Mouse (Mus musculus) limb, embryonic 13.5 days (tissue): ENCODE results near the gene Tnrc6a. TPM values are rescaled to one million over a fixed set of nuclear protein-coding genes. Genes with fewer than 3 reads are reported as not detected.

Experiments used
- ATAC-seq: fragments of 200-750 bp; cut with Nextera tagmentation; 2 replicates; pipeline ENCODE4 v1.8.0; 2017; ENCODE audit warnings: low read depth, moderate number of reproducible peaks, moderate TSS enrichment; ENCODE audit not compliant: low FRiP score
- H3K27ac ChIP-seq: fragments of 300-500 bp; sonication (generic); 2 replicates; pipeline ENCODE4 v1.5.1; 2015; ENCODE audit warnings: inconsistent platforms, mild to moderate bottlenecking, moderate library complexity
- H3K27me3 ChIP-seq: fragments of 300-500 bp; sonication (generic); 2 replicates; pipeline ENCODE4 v1.6.1; 2015; ENCODE audit warnings: mild to moderate bottlenecking, inconsistent platforms
- H3K36me3 ChIP-seq: fragments of 300-500 bp; sonication (generic); 2 replicates; pipeline ENCODE4 v1.6.1; 2015; ENCODE audit warnings: inconsistent platforms, mild to moderate bottlenecking, moderate library complexity
- H3K4me1 ChIP-seq: fragments of 300-500 bp; sonication (generic); 2 replicates; pipeline ENCODE4 v1.6.1; 2015; ENCODE audit warnings: inconsistent platforms
- H3K4me2 ChIP-seq: fragments of 300-500 bp; sonication (generic); replicated peaks from 2 replicates; pipeline ENCODE4 v1.6.1; 2015; ENCODE audit warnings: inconsistent platforms, mild to moderate bottlenecking, moderate library complexity
- H3K4me3 ChIP-seq: fragments of 300-500 bp; sonication (generic); 2 replicates; pipeline ENCODE4 v1.5.1; 2015; ENCODE audit warnings: moderate library complexity, mild to moderate bottlenecking, inconsistent platforms
- H3K9ac ChIP-seq: fragments of 300-500 bp; sonication (generic); 2 replicates; pipeline ENCODE4 v1.6.1; 2015; ENCODE audit warnings: mild to moderate bottlenecking, inconsistent platforms
- H3K9me3 ChIP-seq: fragments of 300-500 bp; sonication (generic); 2 replicates; pipeline ENCODE4 v1.6.1; 2016; ENCODE audit warnings: inconsistent platforms
- WGBS: fragments of 180-500 bp; shearing (Covaris S2); methylation state at CpG from one replicate; pipeline ENCODE4 v1.1.7; 2015; 5-methylcytosine and 5-hydroxymethylcytosine counted together
- polyA plus RNA-seq: library from polyadenylated mRNA; unstranded; fragments of >200 nt; fragmentation: Nextera tagmentation; extraction: Ambion mirVana; gene quantifications from 2 replicates; pipeline ENCODE4 v1.2.1, GENCODE M21; 2015

Gene Tnrc6a
- polyA plus RNA-seq, 1 experiment from 2014 or later: 63.3 TPM

GRCm38 (mm10) chr7:123199151-123199550 lies 75.5 kb downstream of the Tnrc6a start:
- Histone ChIP-seq H3K36me3 (peaks cover 18% of the 10 kb centered on the region), H3K27ac (no peak overlapping the region), H3K27me3 (no peaks in the 10 kb centered on the region), H3K4me1 (no peaks in the 10 kb centered on the region), H3K9me3 (no peaks in the 10 kb centered on the region), H3K4me2 (no peak overlapping the region), H3K9ac (no peak overlapping the region), H3K4me3 (no peak overlapping the region)
- ATAC-seq: no peak
- 81% methylated on average over 3 of the region's 3 CpGs for WGBS

GRCm38 (mm10) chr7:123199656-123200206 lies 76.0 kb downstream of the Tnrc6a start:
- peaks cover 13% of the 10 kb centered on the region for H3K36me3 ChIP-seq
- H3K4me3 ChIP-seq: no peak overlapping the region
- no peaks in the 10 kb centered on the region for H3K27me3 ChIP-seq
- H3K9ac ChIP-seq: no peak overlapping the region
- 91% methylated on average over 15 of the region's 15 CpGs for WGBS
- no peaks in the 10 kb centered on the region for H3K4me1 ChIP-seq
- H3K4me2 ChIP-seq: no peak overlapping the region
- ATAC-seq: no peak
- no peaks in the 10 kb centered on the region for H3K9me3 ChIP-seq
- H3K27ac ChIP-seq: no peak overlapping the region

- no peak for ATAC-seq
- H3K9me3 ChIP-seq: no peaks in the 10 kb centered on the region
- no peaks in the 10 kb centered on the region for H3K4me1 ChIP-seq
- H3K27ac ChIP-seq: no peak overlapping the region
- no peaks in the 10 kb centered on the region for H3K27me3 ChIP-seq
- no peak overlapping the region for H3K4me2 ChIP-seq
- no peak overlapping the region for H3K4me3 ChIP-seq
- H3K36me3 ChIP-seq: peaks cover 3% of the 10 kb centered on the region
- 80% methylated on average over 9 of the region's 9 CpGs for WGBS
- H3K9ac ChIP-seq: no peak overlapping the region
These were observed 77.0 kb downstream of the Tnrc6a start for GRCm38 (mm10) chr7:123200722-123201121.

GRCm38 (mm10) chr7:123205261-123205660 lies 81.6 kb downstream of the Tnrc6a start:
- H3K9ac ChIP-seq: no peak overlapping the region
- H3K36me3 ChIP-seq: no peaks in the 10 kb centered on the region
- no peak overlapping the region for H3K27ac ChIP-seq
- H3K27me3 ChIP-seq: no peaks in the 10 kb centered on the region
- 35% methylated on average over 14 of the region's 14 CpGs for WGBS
- ATAC-seq: no peak
- H3K4me3 ChIP-seq: no peak overlapping the region
- no peak overlapping the region for H3K4me2 ChIP-seq
- H3K4me1 ChIP-seq: no peaks in the 10 kb centered on the region
- no peaks in the 10 kb centered on the region for H3K9me3 ChIP-seq

DNA sequence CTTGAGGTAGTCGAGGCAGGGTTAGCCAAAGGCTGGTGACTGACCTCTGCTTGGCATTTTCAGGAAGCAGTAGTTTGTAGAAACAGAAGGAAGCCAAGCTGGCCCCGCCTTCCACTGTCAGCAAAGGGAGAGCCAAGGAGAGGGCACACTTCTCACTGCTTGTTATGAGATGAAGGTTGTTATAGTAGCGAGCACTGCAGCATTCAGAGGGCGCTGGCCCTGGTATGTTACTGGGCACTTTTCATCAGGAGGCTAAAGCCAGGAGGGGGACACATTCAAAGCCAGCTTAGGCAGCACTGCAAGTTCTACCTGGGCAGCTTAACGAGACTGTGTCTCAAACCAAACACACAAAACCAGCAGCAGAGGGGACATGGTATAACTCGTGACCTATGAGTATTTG lies 83.9 kb downstream of the Tnrc6a start:
- no peak for ATAC-seq
- Histone ChIP-seq H3K27me3 (no peaks in the 10 kb centered on the region), H3K4me2 (no peak overlapping the region), H3K4me3 (no peak overlapping the region), H3K36me3 (no peaks in the 10 kb centered on the region), H3K9ac (no peak overlapping the region), H3K9me3 (no peaks in the 10 kb centered on the region), H3K27ac (no peak overlapping the region), H3K4me1 (no peaks in the 10 kb centered on the region)
- 67% methylated on average over 6 of the region's 6 CpGs for WGBS

GRCm38 (mm10) chr7:123209864-123210263 lies 86.2 kb downstream of the Tnrc6a start:
- no peak overlapping the region for H3K4me2 ChIP-seq
- no peak for ATAC-seq
- peaks cover 11% of the 10 kb centered on the region for H3K4me1 ChIP-seq
- H3K4me3 ChIP-seq: no peak overlapping the region
- no peak overlapping the region for H3K9ac ChIP-seq
- no peaks in the 10 kb centered on the region for H3K36me3 ChIP-seq
- no peaks in the 10 kb centered on the region for H3K9me3 ChIP-seq
- 66% methylated on average over 9 of the region's 9 CpGs for WGBS
- H3K27ac ChIP-seq: no peak overlapping the region
- H3K27me3 ChIP-seq: no peaks in the 10 kb centered on the region

DNA sequence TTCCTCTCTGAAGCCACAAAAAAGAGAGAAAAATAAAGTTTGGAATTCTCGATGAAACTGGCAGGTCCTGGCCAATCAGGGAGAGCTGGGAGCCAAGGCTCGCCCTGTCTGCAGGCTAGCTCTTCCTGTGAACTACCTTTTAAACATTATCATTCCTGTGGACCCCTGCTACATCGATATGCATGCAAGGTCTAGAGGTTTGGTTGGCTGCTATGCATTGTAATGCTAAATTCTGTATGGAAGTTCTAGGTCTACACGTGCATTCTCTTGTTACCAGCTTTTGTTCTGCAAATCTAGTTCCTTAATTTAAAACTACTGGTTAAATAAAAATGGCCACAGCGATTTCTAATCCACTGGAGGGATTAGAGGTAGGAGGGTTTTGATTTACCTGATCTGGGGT lies 87.8 kb downstream of the Tnrc6a start:
- no peak overlapping the region for H3K4me3 ChIP-seq
- H3K9me3 ChIP-seq: no peaks in the 10 kb centered on the region
- H3K4me1 ChIP-seq: peaks cover 16% of the 10 kb centered on the region
- no peak for ATAC-seq
- no peaks in the 10 kb centered on the region for H3K36me3 ChIP-seq
- no peak overlapping the region for H3K4me2 ChIP-seq
- no peak overlapping the region for H3K27ac ChIP-seq
- no peak overlapping the region for H3K9ac ChIP-seq
- H3K27me3 ChIP-seq: no peaks in the 10 kb centered on the region
- WGBS: 60% methylated on average over 5 of the region's 5 CpGs

DNA sequence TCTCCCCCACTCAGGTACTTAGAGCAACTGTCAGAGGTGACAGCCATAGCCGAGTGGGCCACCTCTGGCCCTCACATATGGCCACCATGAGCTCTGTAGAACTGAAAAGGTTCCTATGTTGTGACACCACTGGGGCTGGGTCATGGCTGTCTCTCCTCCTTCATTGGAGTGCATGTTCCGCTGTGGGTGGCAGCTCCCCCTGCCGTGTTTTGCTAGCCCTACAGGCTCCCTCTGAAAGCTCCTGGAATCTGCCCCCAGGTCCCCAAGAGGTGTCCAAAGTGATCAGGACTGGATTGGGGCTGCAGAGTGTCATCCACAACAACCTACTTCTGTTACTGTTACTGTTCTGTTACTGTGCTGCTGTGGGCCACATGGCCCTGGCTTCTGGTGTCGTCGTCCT lies 88.6 kb downstream of the Tnrc6a start:
- Histone ChIP-seq H3K36me3 (no peaks in the 10 kb centered on the region), H3K27ac (no peak overlapping the region), H3K4me1 (peaks cover 16% of the 10 kb centered on the region), H3K4me3 (no peak overlapping the region), H3K27me3 (no peaks in the 10 kb centered on the region), H3K4me2 (no peak overlapping the region), H3K9ac (no peak overlapping the region), H3K9me3 (no peaks in the 10 kb centered on the region)
- ATAC-seq: no peak
- WGBS: 79% methylated on average over 5 of the region's 5 CpGs

DNA sequence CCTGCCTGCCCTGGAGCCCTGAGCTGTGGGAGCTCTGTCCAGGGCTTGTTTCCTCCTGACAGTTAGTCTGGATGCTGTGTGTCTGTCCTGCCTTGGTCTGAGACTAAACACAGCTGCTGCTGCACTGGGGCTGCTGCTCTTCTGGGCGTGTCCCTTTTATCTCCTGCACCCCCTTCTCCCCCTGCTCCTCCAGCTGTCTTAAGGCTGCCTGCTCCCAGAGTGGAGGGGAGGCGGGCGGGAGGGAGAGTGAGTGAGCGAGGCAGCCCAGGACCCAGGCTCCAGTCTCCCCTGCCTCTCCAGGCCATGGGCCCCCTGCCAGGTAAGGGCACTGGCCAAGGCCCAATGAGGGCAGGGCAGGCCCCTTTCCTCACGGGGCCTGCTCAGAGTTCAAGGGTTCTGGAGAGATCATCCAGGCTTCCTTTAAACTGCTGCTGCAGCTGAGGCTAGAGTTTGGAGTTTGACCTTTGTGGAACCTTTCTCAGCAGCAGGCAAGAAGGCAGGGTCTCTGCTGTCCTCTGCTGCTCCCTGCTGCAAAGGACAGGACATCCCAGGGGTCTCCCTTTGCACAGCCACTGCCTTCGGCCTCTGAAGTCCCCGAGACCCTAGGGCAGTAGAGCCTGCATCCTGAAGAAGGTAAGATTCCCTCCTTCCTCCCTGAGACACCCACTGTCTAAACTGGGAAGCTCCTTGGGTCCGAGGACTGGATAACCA lies 90.8 kb downstream of the Tnrc6a start, which contains the start of gene Slc5a11:
Gene Slc5a11 (plus strand): TSS at position 416 of the 711 bp plus-strand sequence.
- Histone ChIP-seq H3K36me3 (no peaks in the 10 kb centered on the region), H3K9ac (no peak within 1 kb of the TSS), H3K27me3 (no peaks in the 10 kb centered on the region), H3K27ac (no peak within 1 kb of the TSS; the same call in 1 of the 2 replicates), H3K4me3 (no peak within 1 kb of the TSS), H3K4me2 (no peak within 1 kb of the TSS), H3K4me1 (peaks cover 16% of the 10 kb centered on the region), H3K9me3 (no peaks in the 10 kb centered on the region)
- ATAC-seq: peak; percentile 69
- WGBS: 33% methylated on average over 8 of the region's 8 CpGs

GRCm38 (mm10) chr7:123215138-123215537 lies 91.5 kb downstream of the Tnrc6a start:
- Histone ChIP-seq H3K9me3 (no peaks in the 10 kb centered on the region), H3K4me2 (no peak overlapping the region), H3K27ac (no peak overlapping the region; the same call in 1 of the 2 replicates), H3K4me1 (peaks cover 22% of the 10 kb centered on the region), H3K27me3 (no peaks in the 10 kb centered on the region), H3K9ac (no peak overlapping the region), H3K4me3 (no peak overlapping the region), H3K36me3 (no peaks in the 10 kb centered on the region)
- no peak for ATAC-seq
- 53% methylated on average over 2 of the region's 2 CpGs for WGBS

- H3K27ac ChIP-seq: no peak overlapping the region
- no peak overlapping the region for H3K4me2 ChIP-seq
- WGBS: 67% methylated on average over 7 of the region's 7 CpGs
- no peaks in the 10 kb centered on the region for H3K27me3 ChIP-seq
- peaks cover 30% of the 10 kb centered on the region for H3K4me1 ChIP-seq
- H3K36me3 ChIP-seq: no peaks in the 10 kb centered on the region
- no peak overlapping the region for H3K9ac ChIP-seq
- ATAC-seq: no peak
- H3K9me3 ChIP-seq: no peaks in the 10 kb centered on the region
- no peak overlapping the region for H3K4me3 ChIP-seq
These were observed 94.0 kb downstream of the Tnrc6a start for GRCm38 (mm10) chr7:123217448-123218354.

- Histone ChIP-seq H3K4me2 (no peak overlapping the region), H3K4me3 (no peak overlapping the region), H3K9me3 (no peaks in the 10 kb centered on the region), H3K9ac (no peak overlapping the region), H3K27ac (no peak overlapping the region), H3K36me3 (no peaks in the 10 kb centered on the region), H3K4me1 (peaks cover 30% of the 10 kb centered on the region), H3K27me3 (no peaks in the 10 kb centered on the region)
- no peak for ATAC-seq
- 46% methylated on average over 6 of the region's 6 CpGs for WGBS
These were observed 94.9 kb downstream of the Tnrc6a start for GRCm38 (mm10) chr7:123218620-123219019.
